Mouse (Mus musculus) ES-E14 (cell line): ENCODE results near the gene Slco6c1. TPM values are rescaled to one million over a fixed set of nuclear protein-coding genes. Genes with fewer than 3 reads are reported as not detected.
A peak's percentile ranks its signal among the peaks of the same experiment; 100 is the strongest.

ENCODE experiments used
- DNase-seq: peaks from one replicate; pipeline ENCODE4 v3.0.0-alpha.2; 2013; ENCODE audit warnings: low read depth, low spot score
- H3K27ac ChIP-seq: 2 replicates; pipeline ENCODE4 v1.5.1; 2012; ENCODE audit warnings: low read depth, mild to moderate bottlenecking, low read length, moderate library complexity, mixed read lengths; ENCODE audit not compliant: poor library complexity, insufficient read depth, severe bottlenecking
- H3K36me3 ChIP-seq: 2 replicates; pipeline ENCODE4 v1.6.1; 2012; ENCODE audit warnings: mild to moderate bottlenecking, low read length, moderate library complexity, mixed read lengths; ENCODE audit not compliant: control insufficient read depth, poor library complexity, insufficient read depth, severe bottlenecking
- H3K4me1 ChIP-seq, 2 experiments: fragments of 150-350 bp in 1 of 2; sonication (generic) in 1 of 2; 2 replicates each; pipeline ENCODE4 v1.6.1; 2012; ENCODE audit warnings: low read length in 2 of 2, mild to moderate bottlenecking in 1 of 2, mixed read lengths in 1 of 2; ENCODE audit not compliant: control insufficient read depth in 2 of 2, insufficient read depth in 2 of 2, poor library complexity in 1 of 2
- H3K4me3 ChIP-seq, 2 experiments: fragments of 150-350 bp in 1 of 2; sonication (generic) in 1 of 2; 2 replicates each; pipeline ENCODE4 v1.5.1; 2012; ENCODE audit warnings: low read length in 2 of 2, low read depth in 1 of 2, mild to moderate bottlenecking in 1 of 2, mixed read lengths in 1 of 2; ENCODE audit not compliant: insufficient read depth in 1 of 2, poor library complexity in 1 of 2, severe bottlenecking in 1 of 2
- H3K9ac ChIP-seq: 2 replicates; pipeline ENCODE4 v1.6.1; 2012; ENCODE audit warnings: low read depth, mild to moderate bottlenecking, low read length, mixed read lengths; ENCODE audit not compliant: poor library complexity, insufficient read depth, severe bottlenecking
- H3K9me3 ChIP-seq: fragments of 150-350 bp; sonication (generic); 2 replicates; pipeline ENCODE4 v1.6.1; 2012; ENCODE audit warnings: low read depth, mild to moderate bottlenecking, low read length; ENCODE audit not compliant: control insufficient read depth, insufficient read depth
- CHD2 ChIP-seq: IDR thresholded peaks from 2 replicates; pipeline ENCODE4 v1.6.1; 2014; ENCODE audit warnings: mild to moderate bottlenecking, low read depth, low read length, inconsistent platforms
- HCFC1 ChIP-seq: IDR thresholded peaks from 2 replicates; pipeline ENCODE4 v1.6.1; 2012; ENCODE audit warnings: low read length, inconsistent platforms, borderline replicate concordance; ENCODE audit not compliant: insufficient read depth
- MAFK ChIP-seq: IDR thresholded peaks from 2 replicates; pipeline ENCODE4 v1.6.1; 2014; ENCODE audit warnings: mild to moderate bottlenecking, low read depth, low read length, inconsistent platforms; ENCODE audit not compliant: insufficient read depth
- ZC3H11A ChIP-seq: IDR thresholded peaks from 2 replicates; pipeline ENCODE4 v1.6.1; 2012; ENCODE audit warnings: low read depth, mild to moderate bottlenecking, inconsistent platforms, low read length, borderline replicate concordance
- ZNF384 ChIP-seq: IDR thresholded peaks from 2 replicates; pipeline ENCODE4 v1.6.1; 2012; ENCODE audit warnings: low read depth, low read length, inconsistent platforms
- in situ Hi-C, 2 experiments: fragments of 600-800 bp; cut with MboI; formaldehyde crosslinking; loops; one replicate each; pipeline ENCODE4 v1.15.1; 2025; ENCODE audit warnings: low sequenced_read_pairs in 2 of 2, inconsistent platforms in 1 of 2; ENCODE audit not compliant: unreplicated experiment in 2 of 2
- total RNA-seq: library from RNA; depleted of rRNA; stranded (reverse); fragments of 300-350 nt; gene quantifications from 2 replicates; pipeline ENCODE4 v1.2.3, GENCODE M21; 2012

Gene Slco6c1
- total RNA-seq, 1 experiment, result not detected

GRCm38 (mm10) chr1:97019404-97019803, 108.7 kb downstream of the Slco6c1 start:
- Histone ChIP-seq H3K27ac (no peak overlapping the region), H3K4me3 (no peak overlapping the region), H3K9me3 (no peaks in the 10 kb centered on the region), H3K4me1 (no peaks in the 10 kb centered on the region), H3K9ac (no peak overlapping the region), H3K36me3 (no peaks in the 10 kb centered on the region)
- in situ Hi-C loops, result loop anchor here in 1 of 2 experiments (25.0 kb wide), 1 partner anchor 182 kb away; no protein-coding TSS in a partner anchor
- DNase-seq, result no peak
- no peak for TF ChIP-seq HCFC1
- no peak for TF ChIP-seq MAFK
- no peak for TF ChIP-seq ZC3H11A
- no peak for TF ChIP-seq ZNF384
- no peak for TF ChIP-seq CHD2

- Histone ChIP-seq H3K27ac (no peak overlapping the region), H3K4me1 (no peaks in the 10 kb centered on the region), H3K36me3 (no peaks in the 10 kb centered on the region), H3K9me3 (no peaks in the 10 kb centered on the region), H3K9ac (no peak overlapping the region), H3K4me3 (no peak overlapping the region)
- TF ChIP-seq ZNF384, result peak; percentile 52; the same call in 1 of the 2 replicates
- peak; percentile 80; the same call in 1 of the 2 replicates for TF ChIP-seq ZC3H11A
- TF ChIP-seq MAFK, result no peak
- no peak for TF ChIP-seq HCFC1
- no peak for TF ChIP-seq CHD2
- in situ Hi-C loops, result loop anchor here in 1 of 2 experiments (25.0 kb wide), 1 partner anchor 182 kb away; no protein-coding TSS in a partner anchor
- DNase-seq, result peak; percentile 54
Measured at GRCm38 (mm10) chr1:97018978-97019377, 109.1 kb downstream of the Slco6c1 start.
